Mouse (Mus musculus) neural tube, embryonic 14.5 days (tissue): ENCODE data around the gene Ufsp2. TPM values are rescaled to one million over a fixed set of nuclear protein-coding genes. Genes with fewer than 3 reads are reported as not detected.

ENCODE experiments used
- polyA plus RNA-seq: library from polyadenylated mRNA; unstranded; fragments of >200 nt; fragmentation: Nextera tagmentation; extraction: Ambion mirVana; gene quantifications from 2 replicates; pipeline ENCODE4 v1.2.1, GENCODE M21; 2014

Ufsp2 gene
- polyA plus RNA-seq, 1 experiment from 2014 or later, result 69.6 TPM

Other genes with a start within 250 kb of the Ufsp2 start
- 8.1 and 8.6 TPM in 2 replicates for gene Pdlim3, start 90.1 kb upstream of the Ufsp2 start, polyA plus RNA-seq
- 0.24 TPM in 1 of 2 replicates, not detected in the other for gene Ccdc110, start 40.9 kb upstream of the Ufsp2 start, polyA plus RNA-seq
- gene 1700029J07Rik, start 276 bp upstream of the Ufsp2 start, polyA plus RNA-seq, result 5.2 and 7.0 TPM in 2 replicates
- gene Lrp2bp, start 23.8 kb downstream of the Ufsp2 start, polyA plus RNA-seq, result 0.48 and 0.82 TPM in 2 replicates
- 39.5 and 41.3 TPM in 2 replicates for gene Ankrd37, start 30.2 kb downstream of the Ufsp2 start, polyA plus RNA-seq
- gene Cfap97, start 176.2 kb downstream of the Ufsp2 start, polyA plus RNA-seq, result 23.9 and 28.8 TPM in 2 replicates
- gene Snx25, start 176.6 kb downstream of the Ufsp2 start, polyA plus RNA-seq, result 15.6 and 17.4 TPM in 2 replicates
- 996 and 1,036 TPM in 2 replicates for gene Slc25a4, start 235.8 kb downstream of the Ufsp2 start, polyA plus RNA-seq